Mouse (Mus musculus): ENCODE measurements at regions not wholly inside any gene's neighbourhood (a gene's known extent, or its start where the extent isn't known, plus 50 kb on each side); places are given as distances from the start of the nearest gene placed in this dataset.

GRCm38 (mm10) chr13:51899319-51900042 is 53.0 kb downstream of the Gadd45g start:
- DNase-seq (ENCODE audit: low spot score in 2 of 2), result no peak

GRCm38 (mm10) chr13:51900043-51900440 is 53.6 kb downstream of the Gadd45g start:
- DNase-seq (ENCODE audit: low spot score in 2 of 2), result no peak

GRCm38 (mm10) chr13:51902482-51903285 is 56.2 kb downstream of the Gadd45g start:
- peak; percentile 68 to 72 for DNase-seq (ENCODE audit: low spot score in 2 of 2)

- no peak for DNase-seq (ENCODE audit: low spot score in 2 of 2)
Measured at GRCm38 (mm10) chr13:51903324-51903939, 57.0 kb downstream of the Gadd45g start.

- DNase-seq (ENCODE audit: low spot score in 2 of 2), result no peak
Measured at GRCm38 (mm10) chr13:51905270-51905669, 58.8 kb downstream of the Gadd45g start.

- no peak for DNase-seq (ENCODE audit: low spot score in 2 of 2)
Measured at GRCm38 (mm10) chr13:51906103-51906502, 59.6 kb downstream of the Gadd45g start.

GRCm38 (mm10) chr13:51908514-51908913 is 62.0 kb downstream of the Gadd45g start:
- DNase-seq (ENCODE audit: low spot score in 2 of 2), result no peak

- DNase-seq (ENCODE audit: low spot score in 2 of 2), result no peak
Measured at GRCm38 (mm10) chr13:51911296-51911998, 65.0 kb downstream of the Gadd45g start.

GRCm38 (mm10) chr13:51912477-51912876 is 66.0 kb downstream of the Gadd45g start:
- no peak for DNase-seq (ENCODE audit: low spot score in 2 of 2)

- peak in 1 of 2 experiments; percentile 7 for DNase-seq (ENCODE audit: low spot score in 2 of 2)
Measured at GRCm38 (mm10) chr13:51912994-51913393, 66.5 kb downstream of the Gadd45g start.

- DNase-seq (ENCODE audit: low spot score in 2 of 2), result no peak
Measured at GRCm38 (mm10) chr13:51916666-51917240, 70.3 kb downstream of the Gadd45g start.

GRCm38 (mm10) chr13:51917658-51918057 is 71.2 kb downstream of the Gadd45g start:
- peak; percentile 35 to 53 for DNase-seq (ENCODE audit: low spot score in 2 of 2)

GRCm38 (mm10) chr13:51918108-51918507 is 71.6 kb downstream of the Gadd45g start:
- DNase-seq (ENCODE audit: low spot score in 2 of 2), result no peak

- DNase-seq (ENCODE audit: low spot score in 2 of 2), result no peak
Measured at GRCm38 (mm10) chr13:51918781-51919170, 72.3 kb downstream of the Gadd45g start.

GRCm38 (mm10) chr13:51919171-51919793 is 72.8 kb downstream of the Gadd45g start:
- no peak for DNase-seq (ENCODE audit: low spot score in 2 of 2)

- DNase-seq (ENCODE audit: low spot score in 2 of 2), result no peak
Measured at GRCm38 (mm10) chr13:51919937-51920336, 73.5 kb downstream of the Gadd45g start.

- DNase-seq (ENCODE audit: low spot score in 2 of 2), result peak in 1 of 2 experiments; percentile 41
Measured at GRCm38 (mm10) chr13:51920511-51921351, 74.3 kb downstream of the Gadd45g start.

- DNase-seq (ENCODE audit: low spot score in 2 of 2), result no peak
Measured at GRCm38 (mm10) chr13:51921550-51921949, 75.1 kb downstream of the Gadd45g start.

GRCm38 (mm10) chr13:51926764-51927163 is 80.3 kb downstream of the Gadd45g start:
- no peak for DNase-seq (ENCODE audit: low spot score in 2 of 2)

GRCm38 (mm10) chr13:51929730-51930129 is 83.3 kb downstream of the Gadd45g start:
- DNase-seq (ENCODE audit: low spot score in 2 of 2), result no peak

Measured in layer of hippocampus, postnatal 10 days (tissue).